Mouse (Mus musculus) erythroid progenitor cell, adult 5-6 weeks (primary cell): ENCODE data around the gene Mmrn2. TPM values are rescaled to one million over a fixed set of nuclear protein-coding genes. Genes with fewer than 3 reads are reported as not detected.

Experiments used
- ATAC-seq: replicated peaks from 2 replicates; pipeline ENCODE4 v1.8.0; 2016; ENCODE audit warnings: moderate number of reproducible peaks, mild to moderate bottlenecking, moderate TSS enrichment, inconsistent platforms; ENCODE audit not compliant: poor library complexity, low FRiP score, severe bottlenecking
- total RNA-seq, 2 experiments: library from RNA; stranded (forward) in 1 of 2; stranded (reverse) in 1 of 2; fragments of 150-400 nt in 1 of 2; fragments of 186-747, 209-891 nt in 1 of 2; gene quantifications; 2 replicates each; pipeline versions ENCODE4 v1.2.3 to v1.2.4; 2015 to 2017; ENCODE audit warnings: low replicate concordance in 2 of 2

The Mmrn2 gene
- not detected in 2 replicates for total RNA-seq (2015; ENCODE audit: low replicate concordance)
- total RNA-seq (2017; ENCODE audit: low replicate concordance), result 0.26 TPM in 1 of 2 replicates, not detected in the other

- no peak for ATAC-seq
Observed at GRCm38 (mm10) chr14:34375415-34375904, at the start of gene Mmrn2. Mmrn2 (plus strand) TSS chr14:34375465.

GRCm38 (mm10) chr14:34326606-34327005 is 48.7 kb upstream of the Mmrn2 start:
- no peak for ATAC-seq

- ATAC-seq, result no peak
Observed at GRCm38 (mm10) chr14:34327618-34328017, 47.6 kb upstream of the Mmrn2 start.

- no peak for ATAC-seq
Observed at GRCm38 (mm10) chr14:34330657-34331158, 44.6 kb upstream of the Mmrn2 start.

GRCm38 (mm10) chr14:34331886-34332285 is 43.4 kb upstream of the Mmrn2 start:
- ATAC-seq, result no peak

GRCm38 (mm10) chr14:34332476-34332875 is 42.8 kb upstream of the Mmrn2 start:
- ATAC-seq, result no peak

GRCm38 (mm10) chr14:34339446-34339845 is 35.8 kb upstream of the Mmrn2 start:
- ATAC-seq, result no peak

DNA sequence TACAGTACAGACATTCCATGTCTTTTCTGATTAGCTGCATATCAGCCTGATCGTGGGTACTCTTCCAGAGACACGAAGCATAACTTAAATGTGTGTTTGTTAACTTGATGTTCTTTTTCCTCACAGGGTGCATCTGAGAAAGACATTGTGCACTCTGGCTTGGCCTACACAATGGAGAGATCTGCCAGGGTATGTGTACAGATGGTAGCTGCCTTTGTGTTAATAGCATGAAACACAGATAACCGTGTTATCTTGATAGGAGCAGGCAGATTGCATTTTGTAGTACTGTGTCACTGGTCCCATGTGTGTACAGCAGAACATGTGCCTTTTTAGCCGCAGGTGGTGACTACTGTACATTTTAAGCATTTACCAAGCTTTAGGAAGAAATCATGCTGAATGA is 33.3 kb upstream of the Mmrn2 start:
- no peak for ATAC-seq

GRCm38 (mm10) chr14:34343078-34343477 is 32.2 kb upstream of the Mmrn2 start:
- no peak for ATAC-seq

GRCm38 (mm10) chr14:34344361-34344760 is 30.9 kb upstream of the Mmrn2 start:
- no peak for ATAC-seq

- ATAC-seq, result no peak
Observed at GRCm38 (mm10) chr14:34345771-34346566, 29.3 kb upstream of the Mmrn2 start.

- ATAC-seq, result no peak
Observed at GRCm38 (mm10) chr14:34347084-34347483, 28.2 kb upstream of the Mmrn2 start.

- ATAC-seq, result no peak
Observed at GRCm38 (mm10) chr14:34348301-34348700, 27.0 kb upstream of the Mmrn2 start.

GRCm38 (mm10) chr14:34349007-34349406 is 26.3 kb upstream of the Mmrn2 start:
- ATAC-seq, result no peak

- no peak for ATAC-seq
Observed at GRCm38 (mm10) chr14:34351660-34352059, 23.6 kb upstream of the Mmrn2 start.

GRCm38 (mm10) chr14:34352523-34352922 is 22.7 kb upstream of the Mmrn2 start:
- ATAC-seq, result no peak

GRCm38 (mm10) chr14:34353326-34353725 is 21.9 kb upstream of the Mmrn2 start:
- ATAC-seq, result no peak

DNA sequence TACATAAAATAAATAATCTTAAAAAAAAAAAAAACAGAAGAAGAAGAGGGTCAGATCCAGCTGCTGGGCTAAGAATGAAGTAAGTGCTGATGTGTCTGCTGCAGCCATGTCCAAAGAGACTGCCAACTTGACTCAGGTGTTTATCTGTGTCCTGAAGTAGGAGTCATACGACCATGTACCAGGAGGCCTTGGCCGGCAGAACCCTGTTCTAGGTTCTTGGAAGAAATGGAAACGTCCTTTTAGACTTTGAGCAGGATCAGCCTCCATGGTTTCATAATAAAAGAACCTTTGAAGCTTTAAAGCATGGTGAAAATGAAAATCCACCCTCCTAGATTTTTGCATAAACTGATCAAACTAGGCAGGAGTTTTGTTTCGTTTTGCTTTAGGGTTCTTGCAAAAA is 20.8 kb upstream of the Mmrn2 start:
- no peak for ATAC-seq

DNA sequence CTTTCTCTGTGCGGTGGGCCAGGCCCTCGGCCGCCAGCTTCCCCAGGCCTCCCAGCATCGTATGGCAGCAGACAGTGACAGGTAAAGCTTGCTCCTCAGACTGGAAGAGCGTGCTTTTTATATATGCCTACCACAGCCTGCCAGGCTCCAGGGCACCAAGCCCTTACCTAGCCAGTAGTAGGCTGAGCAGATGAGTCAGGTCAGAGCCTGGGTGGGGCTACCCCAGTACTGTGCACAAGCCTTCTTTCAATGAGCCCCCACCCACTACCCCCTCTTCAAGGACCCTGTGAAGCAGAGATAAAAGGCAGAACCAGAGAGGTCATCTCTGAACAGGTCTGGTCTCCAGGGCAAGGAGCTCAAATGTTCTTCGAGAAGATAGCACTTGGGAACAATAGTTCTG is 20.0 kb upstream of the Mmrn2 start, which contains the start of gene Fam25c:
Gene Fam25c, minus strand, starts transcription at position 133 of the 400 bp plus-strand sequence.
- no peak for ATAC-seq

GRCm38 (mm10) chr14:34357671-34358455 is 17.4 kb upstream of the Mmrn2 start:
- no peak for ATAC-seq
